Mouse (Mus musculus) cerebral cortex, adult 2 months (tissue): ENCODE data around the gene Derl3.

Experiments used
- WGBS: fragments of 180-500 bp; shearing (Covaris S2); methylation state at CpG from one replicate; pipeline ENCODE4 v1.1.7; 2018; 5-methylcytosine and 5-hydroxymethylcytosine counted together

Derl3 gene

GRCm38 (mm10) chr10:75913013-75913589 is 19.9 kb downstream of the Derl3 start:
- 66% methylated on average over 6 of the region's 6 CpGs for WGBS

- 81% methylated on average over 7 of the region's 7 CpGs for WGBS
Observed at GRCm38 (mm10) chr10:75915557-75915956, 22.3 kb downstream of the Derl3 start.

- 87% methylated on average over 8 of the region's 8 CpGs for WGBS
Observed at GRCm38 (mm10) chr10:75916840-75917239, 23.6 kb downstream of the Derl3 start.

- 81% methylated on average over 5 of the region's 5 CpGs for WGBS
Observed at GRCm38 (mm10) chr10:75919026-75919425, 25.8 kb downstream of the Derl3 start.

GRCm38 (mm10) chr10:75921026-75921725 is 28.0 kb downstream of the Derl3 start, which contains the start of gene Smarcb1:
Gene Smarcb1 (minus strand): TSS chr10:75921617.
- under 1% methylated on average over 76 of the region's 76 CpGs for WGBS

- WGBS = 3% methylated on average over 22 of the region's 22 CpGs
Observed at GRCm38 (mm10) chr10:75921726-75922560, 28.7 kb downstream of the Derl3 start.

GRCm38 (mm10) chr10:75924324-75924723 is 31.1 kb downstream of the Derl3 start:
- WGBS = 70% methylated on average over 2 of the region's 2 CpGs

GRCm38 (mm10) chr10:75926396-75926795 is 33.2 kb downstream of the Derl3 start:
- 76% methylated on average over 13 of the region's 13 CpGs for WGBS

- 38% methylated on average over 6 of the region's 6 CpGs for WGBS
Observed at GRCm38 (mm10) chr10:75930304-75930703, 37.1 kb downstream of the Derl3 start.

- 47% methylated on average over 7 of the region's 7 CpGs for WGBS
Observed at GRCm38 (mm10) chr10:75931311-75931710, 38.1 kb downstream of the Derl3 start.

GRCm38 (mm10) chr10:75932081-75932678 is 39.0 kb downstream of the Derl3 start:
- WGBS = 3% methylated on average over 44 of the region's 44 CpGs

GRCm38 (mm10) chr10:75932891-75933290 is 39.7 kb downstream of the Derl3 start, which contains the start of gene Chchd10:
Gene Chchd10 (plus strand): TSS chr10:75933130.
- 70% methylated on average over 6 of the region's 6 CpGs for WGBS

GRCm38 (mm10) chr10:75934991-75935390 is 41.8 kb downstream of the Derl3 start:
- 55% methylated on average over 1 of the region's 1 CpGs for WGBS

- 5% methylated on average over 51 of the region's 51 CpGs for WGBS
Observed at GRCm38 (mm10) chr10:75935680-75936541, 42.7 kb downstream of the Derl3 start, which contains the start of gene Mmp11. Gene Mmp11 (minus strand): TSS chr10:75936496.

- WGBS = 49% methylated on average over 18 of the region's 18 CpGs
Observed at GRCm38 (mm10) chr10:75936909-75937667, 43.9 kb downstream of the Derl3 start.

GRCm38 (mm10) chr10:75937851-75938643 is 44.8 kb downstream of the Derl3 start:
- 64% methylated on average over 10 of the region's 10 CpGs for WGBS

GRCm38 (mm10) chr10:75939481-75940234 is 46.4 kb downstream of the Derl3 start:
- 38% methylated on average over 9 of the region's 9 CpGs for WGBS

- 86% methylated on average over 5 of the region's 5 CpGs for WGBS
Observed at GRCm38 (mm10) chr10:75940520-75940919, 47.3 kb downstream of the Derl3 start, which contains the start of gene Gm867. Gene Gm867 (minus strand): TSS chr10:75940672.
